Mouse (Mus musculus) urinary bladder, postnatal 36 days (tissue): ENCODE measurements at regions not wholly inside any gene's neighbourhood (a gene's known extent, or its start where the extent isn't known, plus 50 kb on each side); places are given as distances from the start of the nearest gene placed in this dataset.
"Not testable (repeated sequence)": the region's sequence is repeated elsewhere in the genome, so short reads cannot be mapped to it uniquely, and the experiment has no call there.

ENCODE experiments used
- DNase-seq, 2 experiments: peaks; one replicate each; pipeline ENCODE4 v3.0.0; 2022; ENCODE audit warnings: low spot score in 2 of 2, mixed read lengths in 1 of 2

DNA sequence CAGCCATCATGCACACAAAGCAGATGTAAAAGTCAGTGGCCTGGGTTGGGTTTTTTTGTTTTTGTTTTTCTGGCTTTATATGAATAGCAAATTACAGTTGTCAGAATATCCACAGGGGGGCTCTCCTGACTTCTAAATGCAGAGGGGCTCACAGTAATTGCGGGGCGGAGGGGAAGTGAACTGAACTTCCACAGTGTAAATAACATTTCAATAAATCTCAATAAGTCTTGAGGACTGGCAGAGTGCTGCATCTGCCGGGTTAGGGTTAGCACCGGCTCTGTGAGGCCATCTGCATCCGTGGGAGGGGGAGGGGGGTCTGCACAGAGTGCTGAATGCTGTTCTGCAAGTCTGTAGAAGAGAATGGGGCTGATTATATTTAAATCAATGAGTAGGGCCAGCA lies 50.3 kb upstream of the Arl4c start:
- DNase-seq, result no peak

DNA sequence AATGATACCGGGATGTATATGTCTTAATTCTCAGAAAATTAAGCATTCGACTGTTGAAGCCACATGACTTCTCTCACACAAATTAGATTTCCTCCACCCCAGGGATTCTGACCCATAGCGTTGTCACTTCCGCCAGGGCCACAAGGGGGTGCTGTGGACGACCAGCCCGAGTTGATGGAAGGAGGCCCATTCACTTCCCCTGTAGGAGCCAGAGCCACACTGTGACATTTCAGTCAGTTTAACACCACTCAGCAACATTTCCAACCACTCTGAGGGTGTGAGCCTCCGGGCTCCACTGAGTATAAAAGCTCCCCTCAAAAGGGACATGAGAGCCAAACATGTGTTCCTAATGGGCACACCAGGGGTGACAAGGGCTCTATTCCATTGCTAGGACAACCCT lies 54.6 kb upstream of the Arl4c start:
- peak in 1 of 2 experiments; percentile 18 for DNase-seq

- DNase-seq, result no peak
Observed at GRCm38 (mm10) chr1:88757162-88757561, 55.1 kb upstream of the Arl4c start.

GRCm38 (mm10) chr1:88757746-88758145 lies 55.7 kb upstream of the Arl4c start:
- DNase-seq, result no peak

GRCm38 (mm10) chr1:88760643-88761042 lies 58.6 kb upstream of the Arl4c start:
- no peak for DNase-seq

DNA sequence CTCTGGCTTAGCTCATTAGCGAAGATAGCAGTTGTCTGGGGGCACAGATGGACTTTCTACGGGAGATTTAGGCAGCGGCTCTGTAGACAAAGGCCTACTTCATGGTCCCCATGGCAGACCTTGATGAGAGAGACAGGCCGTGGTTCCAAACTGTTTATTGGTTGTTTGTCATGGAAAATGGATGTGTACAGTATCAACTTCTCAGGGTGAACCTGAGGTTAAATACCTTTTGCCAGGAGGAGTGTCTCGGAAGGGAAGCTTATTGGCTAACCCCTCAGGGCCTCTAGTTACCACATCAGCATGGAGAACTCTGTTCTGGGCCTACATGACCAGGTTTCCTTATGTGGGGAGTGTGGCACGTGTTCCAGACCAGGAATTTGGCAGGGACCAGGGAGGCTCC lies 59.1 kb upstream of the Arl4c start:
- no peak for DNase-seq

DNA sequence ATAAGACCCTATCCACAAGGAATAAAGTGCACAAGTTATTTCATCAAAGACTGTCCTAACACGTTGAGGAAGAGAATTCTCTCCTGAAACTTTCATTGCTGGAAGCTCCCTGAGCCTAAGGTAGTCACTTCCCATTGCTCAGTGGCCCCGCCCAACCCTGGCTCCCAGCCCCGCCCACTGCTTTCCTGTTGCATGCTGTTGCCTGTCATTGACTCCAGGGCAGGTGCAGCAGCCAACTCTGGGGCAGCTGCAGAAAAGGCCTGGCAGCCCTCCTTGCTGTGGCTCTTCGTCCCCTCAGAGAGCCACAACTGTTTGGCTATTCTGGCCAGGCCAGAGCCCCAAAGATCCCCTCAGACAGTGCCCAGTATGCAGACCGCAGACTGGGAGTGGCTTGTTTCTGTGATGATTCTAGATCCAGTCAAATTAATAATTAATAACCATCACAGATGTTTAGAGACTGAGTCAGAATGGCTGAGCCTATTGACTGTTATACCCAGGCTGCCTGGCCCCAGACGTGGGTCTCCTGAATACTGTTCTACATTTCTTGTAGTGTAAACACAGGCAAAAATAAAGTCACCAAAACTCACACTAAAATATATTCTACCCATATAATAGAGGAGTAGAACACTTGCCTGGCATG lies 61.8 kb upstream of the Arl4c start:
- no peak for DNase-seq

- DNase-seq, result no peak
Observed at GRCm38 (mm10) chr1:88764478-88764877, 62.5 kb upstream of the Arl4c start.

DNA sequence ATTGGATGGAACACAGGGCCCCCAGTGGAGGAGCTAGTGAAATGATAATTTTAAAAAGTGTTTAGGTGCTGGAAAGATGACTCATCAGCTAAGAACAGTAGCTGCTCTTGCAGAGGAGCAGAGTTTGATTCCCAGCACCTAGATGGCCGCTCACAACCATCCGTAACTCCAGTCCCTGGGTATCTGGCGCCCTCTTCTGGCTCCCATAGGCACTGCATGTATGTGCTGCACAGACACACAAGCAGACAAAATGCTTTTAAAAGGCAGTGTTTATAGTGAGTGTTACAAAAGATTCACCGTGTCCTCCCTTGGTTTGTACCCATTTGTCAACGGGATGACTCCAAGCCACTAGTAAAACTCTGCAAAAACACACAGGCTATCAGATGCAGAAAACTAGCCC lies 75.0 kb upstream of the Arl4c start:
- no peak for DNase-seq

GRCm38 (mm10) chr1:88780262-88780661 lies 78.2 kb upstream of the Arl4c start:
- DNase-seq, result no peak

DNA sequence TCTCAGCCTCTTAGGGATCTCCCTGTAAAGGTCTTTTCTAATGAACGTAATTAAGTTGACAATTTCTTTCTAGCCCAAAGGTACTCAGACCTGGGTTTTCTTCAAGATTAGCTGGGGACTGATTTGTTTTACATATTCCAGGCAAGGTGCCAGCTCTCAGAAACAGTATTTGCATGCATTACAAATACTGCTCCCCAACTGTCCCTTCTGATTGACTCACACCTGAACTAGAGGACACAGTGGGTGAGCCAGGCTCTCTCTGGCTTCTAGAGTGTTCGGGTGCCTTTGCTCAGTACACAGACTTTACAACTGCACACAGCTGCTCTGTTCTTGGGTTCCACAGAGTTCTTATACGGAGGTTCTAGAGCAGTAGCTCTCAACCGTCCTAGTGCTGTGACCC lies 81.1 kb upstream of the Arl4c start:
- no peak for DNase-seq

- no peak for DNase-seq
Observed at GRCm38 (mm10) chr1:88784866-88785620, 83.0 kb upstream of the Arl4c start.

- DNase-seq, result no peak
Observed at GRCm38 (mm10) chr1:88786066-88786465, 84.0 kb upstream of the Arl4c start.

- no peak for DNase-seq
Observed at GRCm38 (mm10) chr1:88790674-88791073, 88.7 kb upstream of the Arl4c start.

GRCm38 (mm10) chr1:88794926-88795325 lies 92.9 kb upstream of the Arl4c start:
- DNase-seq, result peak; percentile 2 to 22

DNA sequence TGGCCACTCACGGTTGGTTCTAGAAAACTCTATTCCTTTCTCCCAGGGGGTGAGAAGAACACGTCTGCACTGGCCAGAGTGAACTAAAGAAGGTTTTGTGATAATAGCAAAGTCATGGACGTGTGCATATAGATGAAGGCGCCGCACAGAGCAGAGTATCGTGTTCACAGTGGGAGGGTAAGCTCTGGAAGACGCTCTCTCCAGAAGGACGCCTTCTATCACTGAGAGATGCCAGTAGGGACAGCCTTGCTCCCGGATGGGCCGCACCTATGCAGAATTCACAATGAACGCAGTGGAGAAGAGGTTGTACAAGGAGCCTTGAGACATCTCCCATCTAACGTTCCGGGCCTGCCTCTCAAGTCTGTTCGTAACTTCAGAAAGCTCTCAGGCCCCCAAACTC lies 96.5 kb upstream of the Arl4c start:
- no peak for DNase-seq

DNA sequence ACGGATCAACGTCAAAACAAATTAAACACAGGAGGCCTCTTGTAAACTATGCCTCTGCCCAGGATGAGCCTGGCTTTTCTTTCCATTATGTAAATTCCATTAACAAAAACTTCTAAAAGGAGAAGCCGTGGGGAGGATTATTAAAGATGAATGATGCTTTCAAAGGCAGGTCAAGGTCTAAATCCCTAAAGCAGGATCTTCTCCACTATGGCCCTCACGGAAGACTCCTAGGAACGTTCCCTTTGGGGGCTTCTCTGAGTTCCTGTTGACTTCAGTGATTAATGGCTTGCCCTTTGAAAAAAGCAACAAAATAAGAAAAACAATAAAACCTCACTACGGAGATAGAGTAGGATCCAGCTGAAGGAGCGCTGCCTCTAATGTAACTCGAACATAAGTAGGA lies 96.9 kb upstream of the Arl4c start:
- no peak for DNase-seq

GRCm38 (mm10) chr1:88799343-88799742 lies 97.3 kb upstream of the Arl4c start:
- DNase-seq, result no peak

DNA sequence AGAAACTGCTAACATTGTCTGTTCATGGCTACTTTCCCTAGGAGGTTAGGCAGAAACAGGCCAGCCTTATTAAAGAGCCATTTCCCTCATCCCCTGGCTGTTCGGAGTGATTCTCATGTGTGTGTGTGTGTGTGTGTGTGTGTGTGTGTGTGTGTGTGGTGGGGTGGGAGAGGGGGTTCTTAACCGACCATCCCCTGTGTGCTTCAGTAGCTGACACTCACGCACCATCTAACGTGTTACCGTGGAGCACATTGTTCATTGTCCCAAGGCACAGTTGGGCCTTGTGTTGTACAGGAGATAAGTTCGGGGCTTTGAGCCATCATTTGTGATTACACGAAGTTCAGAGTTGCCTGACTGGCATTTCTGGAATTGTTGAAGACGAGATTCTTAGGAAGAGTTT lies 97.8 kb upstream of the Arl4c start:
- no peak for DNase-seq

GRCm38 (mm10) chr1:88800411-88800810 lies 98.4 kb upstream of the Arl4c start:
- DNase-seq, result no peak

DNA sequence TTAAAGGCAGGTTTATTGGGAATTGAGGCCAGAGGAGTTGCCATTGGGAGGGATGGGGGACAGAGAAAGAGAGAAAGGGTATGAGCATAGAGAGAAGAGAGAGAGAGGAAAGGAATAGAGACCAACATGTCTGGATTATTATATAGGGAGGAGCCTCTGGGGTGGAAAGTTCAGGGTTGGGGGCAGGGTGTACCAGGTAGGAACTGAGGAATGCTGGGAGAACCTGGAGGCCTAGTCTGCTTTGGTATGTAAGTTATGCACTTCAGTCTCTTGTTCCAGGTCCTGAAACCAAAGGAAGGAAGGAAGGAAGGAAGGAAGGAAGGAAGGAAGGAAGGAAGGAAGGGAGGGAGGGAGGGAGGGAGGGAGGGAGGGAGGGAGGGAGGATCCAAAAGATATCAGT lies 99.1 kb upstream of the Arl4c start:
- not testable (repeated sequence) for DNase-seq

- DNase-seq, result no peak
Observed at GRCm38 (mm10) chr1:88806960-88807359, 104.9 kb upstream of the Arl4c start.

- no peak for DNase-seq
Observed at GRCm38 (mm10) chr1:88807901-88808300, 105.9 kb upstream of the Arl4c start.

DNA sequence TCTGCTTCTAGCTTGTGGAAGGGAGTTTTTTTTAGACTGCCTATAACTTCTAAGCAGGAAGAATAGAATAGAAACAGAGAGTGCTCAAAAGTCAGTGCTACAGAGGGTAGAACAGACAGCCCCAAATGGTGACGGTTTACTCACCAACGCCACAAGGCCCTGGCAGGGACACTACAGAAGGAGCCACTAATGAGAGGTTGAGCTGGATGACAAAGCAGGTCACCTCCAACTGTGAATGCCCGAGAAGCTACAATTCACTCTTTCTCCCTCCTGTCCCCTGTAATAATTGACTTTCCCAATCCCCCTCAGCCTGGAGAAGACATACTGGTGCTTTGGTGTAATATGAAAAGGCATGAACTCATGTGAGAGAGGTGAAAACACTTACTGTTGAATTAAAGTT lies 106.5 kb upstream of the Arl4c start:
- no peak for DNase-seq
